ENCODE assay signal across 9 mouse cellular contexts in the genomic region with DNA sequence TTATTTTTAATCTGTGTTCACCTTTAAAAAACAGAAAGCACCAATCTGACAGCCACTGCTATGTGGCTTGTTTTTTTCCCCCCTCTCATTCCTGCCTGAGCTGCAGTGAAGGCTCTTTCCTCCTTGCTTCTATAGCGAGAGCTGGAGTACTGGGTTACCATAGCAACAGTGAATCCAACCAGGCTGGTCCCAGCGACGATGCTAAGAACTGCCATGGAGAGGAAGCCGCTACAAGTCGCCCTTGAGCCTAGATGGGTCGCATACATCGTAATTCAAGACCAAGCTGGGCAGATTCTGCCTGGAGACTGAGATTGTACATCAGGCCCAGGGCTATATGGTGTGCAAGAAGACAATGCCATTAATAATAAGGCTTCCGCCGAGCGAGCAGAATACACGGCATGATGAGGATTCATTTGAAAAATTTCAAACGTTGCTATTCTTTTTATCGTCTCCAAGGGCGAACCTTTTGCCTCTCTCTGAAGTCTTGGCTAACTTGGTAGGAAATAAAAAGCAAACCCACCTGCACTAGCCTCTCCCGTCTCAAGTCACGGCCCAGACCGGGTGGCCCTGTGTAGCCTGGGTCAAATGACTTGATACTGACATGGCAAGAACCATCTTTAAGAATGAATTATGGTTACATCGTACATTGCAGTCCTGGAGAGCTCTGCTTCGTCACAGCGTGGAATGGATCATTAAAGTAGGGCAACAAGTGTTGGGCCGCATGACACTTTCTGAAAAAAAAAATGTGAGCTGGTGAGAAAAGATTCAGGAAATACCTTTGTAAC. TPM values are rescaled to one million over a fixed set of nuclear protein-coding genes. Genes with fewer than 3 reads are reported as not detected.
DNase-seq lines count a peak whose midpoint lies in the region; ATAC-seq and TF ChIP-seq lines count a peak whose summit lies in the region.
"Had no signal": no experiment of that assay in that cellular context is flagged by ENCODE, and none has a peak within 500 bp of the region (broad histone marks: within the 10 kb centered on the region; RNA-seq: fewer than 3 reads in every experiment).

No protein-coding gene starts in this region.

- H3K4me1 ChIP-seq in forebrain, postnatal 0 days (ENCODE audit: insufficient read depth): peaks cover 24% of the 10 kb centered on the region
- H3K4me1 ChIP-seq in neural tube, embryonic 11.5 days (ENCODE audit: control insufficient read depth, insufficient read depth, low read length): peaks cover 5% of the 10 kb centered on the region; the same call in 1 of the 2 replicates

- ATAC-seq in forebrain, postnatal 0 days: peak; percentile 98
- peak; percentile 87 for ATAC-seq in neural tube, embryonic 11.5 days (ENCODE audit: insufficient read depth, low FRiP score, low TSS enrichment)

- TF ChIP-seq CTCF in forebrain, postnatal 0 days (IDR thresholded peaks at IDR 0.05; ENCODE audit: low read depth): peak; percentile 48

- 11% methylated on average over 21 of the region's 21 CpGs for WGBS in forebrain, postnatal 0 days
- 24% methylated on average over 21 of the region's 21 CpGs for WGBS in neural tube, embryonic 11.5 days

- DNase-seq in adrenal gland, postnatal 10 days: peak; percentile 16
- no peak for DNase-seq in adrenal gland, adult 8-10 months
- peak; percentile 53 to 62 for DNase-seq in cerebellum, adult 18-20 months
- DNase-seq in forebrain, postnatal 0 days: peak; percentile 93
- DNase-seq in layer of hippocampus, postnatal 14 days (ENCODE audit: low spot score in 2 of 2): peak; percentile 70 to 80
- peak; percentile 72 for DNase-seq in neural tube, embryonic 11.5 days (ENCODE audit: low spot score)
- no peak for DNase-seq in testis, postnatal 14 days (ENCODE audit: low spot score)
- no peak for DNase-seq in testis, postnatal 10 days (ENCODE audit: low spot score)

- peaks cover 10% of the 10 kb centered on the region; the same call in 1 of the 2 replicates for H3K36me3 ChIP-seq in forebrain, postnatal 0 days (ENCODE audit: insufficient read depth)
- no peaks in the 10 kb centered on the region for H3K36me3 ChIP-seq in neural tube, embryonic 11.5 days (ENCODE audit: control insufficient read depth, insufficient read depth, low read length)

- peak overlapping the region; percentile 50 for H3K9ac ChIP-seq in forebrain, postnatal 0 days
- no peak overlapping the region for H3K9ac ChIP-seq in neural tube, embryonic 11.5 days (ENCODE audit: low read length)

- peak overlapping the region; percentile 47 for H3K4me2 ChIP-seq in forebrain, postnatal 0 days (ENCODE audit: low read depth)
- H3K4me2 ChIP-seq in neural tube, embryonic 11.5 days (ENCODE audit: low read depth): peak overlapping the region; percentile 15; the same call in 1 of the 2 replicates

- no peaks in the 10 kb centered on the region for H3K27me3 ChIP-seq in forebrain, postnatal 0 days (ENCODE audit: insufficient read depth, low read length)
- H3K27me3 ChIP-seq in neural tube, embryonic 11.5 days (ENCODE audit: control insufficient read depth, insufficient read depth, low read length): no peaks in the 10 kb centered on the region

- H3K9me3 ChIP-seq in forebrain, postnatal 0 days (ENCODE audit: low read length): no peaks in the 10 kb centered on the region
- no peaks in the 10 kb centered on the region for H3K9me3 ChIP-seq in neural tube, embryonic 11.5 days (ENCODE audit: control insufficient read depth, low read length)

- H3K4me3 ChIP-seq in forebrain, postnatal 0 days (ENCODE audit: low read depth, low read length): peak overlapping the region; percentile 25
- no peak overlapping the region for H3K4me3 ChIP-seq in neural tube, embryonic 11.5 days (ENCODE audit: low read depth, low read length)
- H3K4me3 ChIP-seq: erythroblast, embryonic 14.5 days had no signal

- peak overlapping the region; percentile 92 for H3K27ac ChIP-seq in forebrain, postnatal 0 days (ENCODE audit: low read depth, low read length)
- no peak overlapping the region for H3K27ac ChIP-seq in neural tube, embryonic 11.5 days (ENCODE audit: low read depth, low read length)

RNA-seq across cellular contexts. Expression of gene Plxnc1, which starts 38.8 kb away (rescaled TPM):
- 1 to 10 TPM; 5.6 to 7.3 TPM for total RNA-seq in adrenal gland, postnatal 10 days (2021)
- 10 to 100 TPM in 2 of 4 experiments, 1 to 10 TPM in 2; 1.5 to 30.4 (median 13.9) TPM for total RNA-seq in adrenal gland, adult 8-10 months (2022)
- 47.9 and 70.2 TPM in 2 replicates for total RNA-seq in forebrain, postnatal 0 days (2014; rRNA removed)
- 5.8 and 11.5 TPM in 2 replicates for polyA plus RNA-seq in forebrain, postnatal 0 days (2015; fragmentation: Nextera tagmentation; extraction: Ambion mirVana)
- 10 to 100 TPM; 32.7 to 33.0 TPM for total RNA-seq in layer of hippocampus, postnatal 14 days (2021)
- polyA plus RNA-seq in neural tube, embryonic 11.5 days (2014; fragmentation: Nextera tagmentation; extraction: Ambion mirVana): 3.1 and 4.2 TPM in 2 replicates

Comparison
In these comparisons a context has a peak if more than half of its experiments do, and no peak if none do; other contexts are left out.
1. DNase-seq: peak in adrenal gland, postnatal 10 days (single experiment), cerebellum, adult 18-20 months (2 of 2), forebrain, postnatal 0 days (single experiment), layer of hippocampus, postnatal 14 days (2 of 2) and neural tube, embryonic 11.5 days (single experiment); none in adrenal gland, adult 8-10 months (single experiment), testis, postnatal 14 days (single experiment) and testis, postnatal 10 days (single experiment).